Mouse (Mus musculus): ENCODE data around the gene Chrna9.
"Not testable (repeated sequence)": the region's sequence is repeated elsewhere in the genome, so short reads cannot be mapped to it uniquely, and the experiment has no call there.

Gene Chrna9

GRCm38 (mm10) chr5:65959893-65960596, 25.3 kb downstream of the Chrna9 start:
- no peak for DNase-seq

GRCm38 (mm10) chr5:65960597-65960950, 25.9 kb downstream of the Chrna9 start:
- DNase-seq, result no peak

GRCm38 (mm10) chr5:65963291-65963690, 28.6 kb downstream of the Chrna9 start:
- no peak for DNase-seq

- DNase-seq, result no peak
These were observed 31.1 kb downstream of the Chrna9 start for GRCm38 (mm10) chr5:65965771-65966279.

- DNase-seq, result no peak
These were observed 32.4 kb downstream of the Chrna9 start for GRCm38 (mm10) chr5:65967091-65967490.

GRCm38 (mm10) chr5:65968004-65968403, 33.3 kb downstream of the Chrna9 start:
- DNase-seq, result no peak

GRCm38 (mm10) chr5:65973189-65973588, 38.5 kb downstream of the Chrna9 start:
- DNase-seq, result no peak

- no peak for DNase-seq
These were observed 41.0 kb downstream of the Chrna9 start for GRCm38 (mm10) chr5:65975731-65976130.

- DNase-seq, result no peak
These were observed 51.7 kb downstream of the Chrna9 start for GRCm38 (mm10) chr5:65986426-65986825.

- not testable (repeated sequence) for DNase-seq
These were observed 52.3 kb downstream of the Chrna9 start for GRCm38 (mm10) chr5:65987004-65987403.

- peak; percentile 72 for DNase-seq
These were observed 56.5 kb downstream of the Chrna9 start for GRCm38 (mm10) chr5:65991191-65991590.

GRCm38 (mm10) chr5:65994643-65995042, 59.9 kb downstream of the Chrna9 start:
- DNase-seq, result no peak

- DNase-seq, result no peak
These were observed 63.1 kb downstream of the Chrna9 start for GRCm38 (mm10) chr5:65997813-65998212.

- no peak for DNase-seq
These were observed 64.4 kb downstream of the Chrna9 start for GRCm38 (mm10) chr5:65999106-65999505.

GRCm38 (mm10) chr5:66000074-66000473, 65.4 kb downstream of the Chrna9 start:
- DNase-seq, result peak; percentile 80

GRCm38 (mm10) chr5:66000567-66001125, 65.9 kb downstream of the Chrna9 start:
- no peak for DNase-seq

GRCm38 (mm10) chr5:66001232-66001631, 66.5 kb downstream of the Chrna9 start:
- DNase-seq, result no peak

GRCm38 (mm10) chr5:66004134-66004925, 69.6 kb downstream of the Chrna9 start, which contains the start of gene 9130230L23Rik:
9130230L23Rik (minus strand) TSS chr5:66004285.
- DNase-seq, result peak; percentile 26

GRCm38 (mm10) chr5:66005041-66005678, 70.4 kb downstream of the Chrna9 start:
- DNase-seq, result peak; percentile 56

- peak; percentile 46 for DNase-seq
These were observed 73.7 kb downstream of the Chrna9 start for GRCm38 (mm10) chr5:66008245-66008967.

GRCm38 (mm10) chr5:66013999-66014398, 79.3 kb downstream of the Chrna9 start:
- no peak for DNase-seq

GRCm38 (mm10) chr5:66014437-66014836, 79.7 kb downstream of the Chrna9 start:
- DNase-seq, result no peak
